Mouse (Mus musculus): ENCODE results near the gene Gm3233. TPM values are rescaled to one million over a fixed set of nuclear protein-coding genes. Genes with fewer than 3 reads are reported as not detected.
"Not testable (repeated sequence)": the region's sequence is repeated elsewhere in the genome, so short reads cannot be mapped to it uniquely, and the experiment has no call there.

Gene Gm3233
- total and polyA plus RNA-seq, 3 experiments, result not detected

DNA sequence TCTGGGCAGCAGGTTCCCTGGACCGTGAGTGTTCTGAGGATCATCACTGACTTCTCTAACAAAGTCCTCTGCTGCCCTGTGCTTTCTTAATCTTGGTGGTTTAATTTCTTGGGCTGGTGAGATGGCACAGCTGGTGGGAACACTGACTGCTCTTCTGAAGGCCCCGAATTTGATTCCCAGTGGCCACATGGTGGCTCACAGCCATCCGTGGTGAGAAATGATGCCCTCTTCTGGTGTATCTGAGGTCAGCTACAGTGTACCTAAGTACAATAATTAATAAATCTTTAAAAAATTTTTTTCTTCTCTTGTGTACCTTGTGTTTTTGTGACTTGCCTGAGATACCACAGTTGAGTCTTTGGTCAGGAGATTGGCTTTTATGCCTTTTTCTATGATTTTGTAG, 7.2 kb downstream of the Gm3233 start:
- H3K27ac ChIP-seq (ENCODE audit: control insufficient read depth, low read depth, low read length); H3K4me3 ChIP-seq (ENCODE audit: control insufficient read depth in 1 of 2, insufficient read depth in 1 of 2, low read depth in 2 of 2, low read length in 2 of 2); H3K79me2 ChIP-seq (ENCODE audit: control insufficient read depth, insufficient read depth, low read length, poor library complexity); H3K9me3 ChIP-seq (replicated peaks; ENCODE audit: insufficient read depth, low read length); H3K9ac ChIP-seq (ENCODE audit: control insufficient read depth, low read depth, low read length, poor library complexity, severe bottlenecking); H3K36me3 ChIP-seq (ENCODE audit: control insufficient read depth in 1 of 2, insufficient read depth in 2 of 2, low read length in 2 of 2); H3K27me3 ChIP-seq (ENCODE audit: control insufficient read depth in 1 of 2, insufficient read depth in 2 of 2, low read length in 2 of 2); H3K4me1 ChIP-seq (ENCODE audit: control insufficient read depth in 1 of 2, insufficient read depth in 2 of 2, low read length in 2 of 2): not testable (repeated sequence)
- TF ChIP-seq SMC3 (IDR thresholded peaks at IDR 0.05; ENCODE audit: low read depth, low read length) (peak; percentile 65), MYC (IDR thresholded peaks at IDR 0.05; ENCODE audit: low read depth, low read length) (0 out of 2 replicates have a peak, but pooled peaks have one; percentile 33), CTCF (IDR thresholded peaks at IDR 0.05 in 2 of 3, conservative IDR thresholded peaks at IDR 0.05 in 1 of 3; ENCODE audit: control insufficient read depth in 1 of 3, insufficient read depth in 1 of 3, low read depth in 2 of 3, low read length in 3 of 3, poor library complexity in 1 of 3, severe bottlenecking in 1 of 3) (peak; percentile 13 to 68 (median 56); a peak in 5 of 6 replicates), ZC3H11A (IDR thresholded peaks at IDR 0.05; ENCODE audit: low read depth, low read length) (peak; percentile 36), RAD21 (IDR thresholded peaks at IDR 0.05; ENCODE audit: low read depth, low read length) (peak; percentile 22)
- peak; percentile 44 for DNase-seq (ENCODE audit: low read depth, low spot score)

DNA sequence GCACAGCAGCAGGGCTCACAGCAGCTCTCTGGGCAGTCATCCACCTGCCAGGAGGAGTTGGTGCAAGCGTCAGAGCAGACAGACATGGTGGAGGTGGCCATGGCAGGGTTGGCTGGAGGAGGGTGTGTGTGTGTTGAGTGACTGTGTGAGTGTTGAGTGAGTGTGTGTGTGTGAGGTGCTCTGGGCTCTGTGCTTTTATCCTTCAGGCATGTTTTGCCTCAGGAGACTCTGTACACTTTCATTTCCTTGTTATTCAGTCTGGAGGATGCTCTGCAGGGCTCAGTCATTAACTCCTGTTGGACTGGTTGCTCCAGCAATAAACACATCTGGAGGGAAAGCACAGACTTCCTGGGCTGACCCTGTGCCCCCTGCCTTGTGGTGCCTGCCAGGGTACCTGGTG, 8.2 kb downstream of the Gm3233 start, which contains the start of gene Gm9736:
TSS of gene Gm9736 (minus strand) at position 101 of the 400 bp plus-strand sequence.
- not testable (repeated sequence) for H3K9ac ChIP-seq (ENCODE audit: control insufficient read depth, low read depth, low read length, poor library complexity, severe bottlenecking); DNase-seq (ENCODE audit: low read depth, low spot score); H3K4me1 ChIP-seq (ENCODE audit: control insufficient read depth in 1 of 2, insufficient read depth in 2 of 2, low read length in 2 of 2); H3K27ac ChIP-seq (ENCODE audit: control insufficient read depth, low read depth, low read length); H3K9me3 ChIP-seq (replicated peaks; ENCODE audit: insufficient read depth, low read length); H3K79me2 ChIP-seq (ENCODE audit: control insufficient read depth, insufficient read depth, low read length, poor library complexity); H3K27me3 ChIP-seq (ENCODE audit: control insufficient read depth in 1 of 2, insufficient read depth in 2 of 2, low read length in 2 of 2); H3K36me3 ChIP-seq (ENCODE audit: control insufficient read depth in 1 of 2, insufficient read depth in 2 of 2, low read length in 2 of 2); H3K4me3 ChIP-seq (ENCODE audit: control insufficient read depth in 1 of 2, insufficient read depth in 1 of 2, low read depth in 2 of 2, low read length in 2 of 2)

DNA sequence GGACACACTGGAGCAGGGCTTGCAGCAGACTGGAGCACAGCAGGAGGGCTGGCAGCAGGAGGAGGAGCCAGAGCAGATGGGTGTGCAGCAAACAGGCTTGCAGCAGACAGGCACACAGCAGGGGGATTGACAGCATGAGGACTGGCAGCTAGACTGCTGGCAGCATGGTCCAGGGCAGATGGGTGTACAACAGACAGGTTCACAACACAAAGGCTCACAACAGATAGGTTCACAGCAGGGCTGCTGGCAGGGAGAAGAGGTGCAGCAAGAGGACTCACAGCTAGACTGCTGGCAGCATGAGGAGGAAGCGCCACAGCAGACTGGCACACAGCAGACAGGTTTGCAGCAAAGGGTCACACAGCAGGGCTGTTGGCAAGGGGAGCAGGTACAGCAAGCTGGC, 8.8 kb downstream of the Gm3233 start:
- not testable (repeated sequence) for H3K27me3 ChIP-seq (ENCODE audit: control insufficient read depth in 1 of 2, insufficient read depth in 2 of 2, low read length in 2 of 2); H3K36me3 ChIP-seq (ENCODE audit: control insufficient read depth in 1 of 2, insufficient read depth in 2 of 2, low read length in 2 of 2); H3K4me1 ChIP-seq (ENCODE audit: control insufficient read depth in 1 of 2, insufficient read depth in 2 of 2, low read length in 2 of 2); H3K4me3 ChIP-seq (ENCODE audit: control insufficient read depth in 1 of 2, insufficient read depth in 1 of 2, low read depth in 2 of 2, low read length in 2 of 2); H3K27ac ChIP-seq (ENCODE audit: control insufficient read depth, low read depth, low read length); H3K9ac ChIP-seq (ENCODE audit: control insufficient read depth, low read depth, low read length, poor library complexity, severe bottlenecking); DNase-seq (ENCODE audit: low read depth, low spot score); H3K9me3 ChIP-seq (replicated peaks; ENCODE audit: insufficient read depth, low read length); H3K79me2 ChIP-seq (ENCODE audit: control insufficient read depth, insufficient read depth, low read length, poor library complexity)

DNA sequence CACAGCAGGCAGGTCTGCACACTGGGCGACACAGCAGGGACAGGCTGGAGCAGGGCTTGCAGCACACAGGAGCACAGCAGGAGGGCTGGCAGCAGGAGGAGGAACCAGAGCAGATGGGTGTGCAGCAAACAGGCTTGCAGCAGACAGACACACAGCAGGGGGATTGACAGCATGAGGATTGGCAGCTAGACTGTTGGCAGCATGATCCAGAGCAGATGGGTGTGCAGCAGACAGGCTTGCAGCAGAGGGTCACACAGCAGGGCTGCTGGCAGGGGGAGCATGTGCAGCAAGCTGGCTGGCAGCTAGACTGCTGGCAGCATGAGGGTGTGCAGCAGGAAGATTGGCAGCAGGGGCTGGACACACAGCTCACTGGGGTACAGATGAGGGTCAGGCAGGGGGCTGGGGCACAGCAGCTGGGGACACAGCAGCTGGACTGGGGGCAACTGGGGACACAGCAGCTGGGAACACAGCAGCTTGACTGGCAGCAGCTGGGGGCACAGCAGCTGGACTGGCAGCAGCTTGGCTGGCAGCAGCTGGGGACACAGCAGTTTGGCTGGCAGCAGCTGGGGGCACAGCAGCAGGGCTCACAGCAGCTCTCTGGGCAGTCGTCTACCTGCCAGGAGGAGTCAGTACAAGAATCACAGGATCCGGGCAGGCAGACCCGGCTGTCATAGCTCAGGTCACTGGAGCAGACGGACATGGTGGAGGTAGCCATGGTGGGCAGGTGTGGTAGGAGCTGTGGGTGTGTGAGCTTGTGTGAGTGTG, 17.4 kb downstream of the Gm3233 start, which contains the start of gene Gm18596:
TSS of gene Gm18596 (minus strand) at position 715 of the 765 bp plus-strand sequence.
- H3K27me3 ChIP-seq (ENCODE audit: control insufficient read depth in 1 of 2, insufficient read depth in 2 of 2, low read length in 2 of 2), result peaks cover 4 to 12% of the 10 kb centered on the region in 2 experiments
- H3K9ac ChIP-seq (ENCODE audit: control insufficient read depth, low read depth, low read length, poor library complexity, severe bottlenecking); H3K4me3 ChIP-seq (ENCODE audit: control insufficient read depth in 1 of 2, insufficient read depth in 1 of 2, low read depth in 2 of 2, low read length in 2 of 2); DNase-seq (ENCODE audit: low read depth, low spot score); H3K27ac ChIP-seq (ENCODE audit: control insufficient read depth, low read depth, low read length); H3K9me3 ChIP-seq (replicated peaks; ENCODE audit: insufficient read depth, low read length); H3K36me3 ChIP-seq (ENCODE audit: control insufficient read depth in 1 of 2, insufficient read depth in 2 of 2, low read length in 2 of 2); H3K4me1 ChIP-seq (ENCODE audit: control insufficient read depth in 1 of 2, insufficient read depth in 2 of 2, low read length in 2 of 2); H3K79me2 ChIP-seq (ENCODE audit: control insufficient read depth, insufficient read depth, low read length, poor library complexity): not testable (repeated sequence)

All from MEL (cell line).